Mouse (Mus musculus): ENCODE data around the gene Nmnat2. TPM values are rescaled to one million over a fixed set of nuclear protein-coding genes. Genes with fewer than 3 reads are reported as not detected.

Gene Nmnat2
- polyA plus RNA-seq, 1 experiment from 2014 or later = 5.3 TPM

- no peak for ATAC-seq (ENCODE audit: low read depth)
- Histone ChIP-seq H3K27me3 (replicated peaks; ENCODE audit: control insufficient read depth, insufficient read depth, low read length) (no peaks in the 10 kb centered on the region), H3K36me3 (ENCODE audit: control insufficient read depth, insufficient read depth, low read length) (no peaks in the 10 kb centered on the region), H3K4me2 (ENCODE audit: low read depth, low read length) (no peak overlapping the region), H3K4me3 (ENCODE audit: low read depth, low read length) (no peak overlapping the region), H3K9me3 (ENCODE audit: control insufficient read depth, low read length) (no peaks in the 10 kb centered on the region), H3K4me1 (ENCODE audit: control insufficient read depth, insufficient read depth, low read length) (no peaks in the 10 kb centered on the region), H3K9ac (ENCODE audit: low read depth, low read length) (no peak overlapping the region), H3K27ac (replicated peaks; ENCODE audit: low read depth, low read length) (no peak overlapping the region)
- WGBS = 92% methylated on average over 7 of the region's 8 CpGs
- no peak for DNase-seq (ENCODE audit: low spot score)
Measured at GRCm38 (mm10) chr1:153115315-153115714, 160.5 kb downstream of the Nmnat2 start.

- Histone ChIP-seq H3K36me3 (ENCODE audit: control insufficient read depth, insufficient read depth, low read length) (no peaks in the 10 kb centered on the region), H3K4me1 (ENCODE audit: control insufficient read depth, insufficient read depth, low read length) (no peaks in the 10 kb centered on the region), H3K27ac (replicated peaks; ENCODE audit: low read depth, low read length) (no peak overlapping the region), H3K4me2 (ENCODE audit: low read depth, low read length) (no peak overlapping the region), H3K4me3 (ENCODE audit: low read depth, low read length) (no peak overlapping the region), H3K9me3 (ENCODE audit: control insufficient read depth, low read length) (no peaks in the 10 kb centered on the region), H3K9ac (ENCODE audit: low read depth, low read length) (no peak overlapping the region), H3K27me3 (replicated peaks; ENCODE audit: control insufficient read depth, insufficient read depth, low read length) (no peaks in the 10 kb centered on the region)
- ATAC-seq (ENCODE audit: low read depth) (no peak), DNase-seq (ENCODE audit: low spot score) (no peak)
- WGBS = 60% methylated on average over 6 of the region's 6 CpGs
Measured at GRCm38 (mm10) chr1:153120544-153120943, 165.8 kb downstream of the Nmnat2 start.

DNA sequence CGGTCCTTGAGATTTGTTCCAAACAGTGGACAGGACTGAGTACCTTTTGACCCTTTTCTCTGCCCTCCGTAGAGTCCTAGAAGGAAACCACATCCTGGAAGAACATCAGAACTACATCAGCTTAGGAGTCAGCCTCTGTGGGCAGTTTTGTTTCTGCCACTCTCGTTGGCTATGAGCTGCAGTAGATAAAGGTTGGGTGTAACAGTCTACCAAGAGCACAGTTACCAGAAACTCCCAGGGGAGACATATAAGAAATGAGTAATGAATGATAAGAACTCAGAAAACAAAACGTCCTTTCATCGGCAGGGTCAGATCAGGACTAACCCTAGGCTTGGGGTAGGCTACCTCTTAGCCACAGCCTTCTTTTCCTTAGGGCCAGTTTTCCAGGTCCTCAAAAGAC lies 166.5 kb downstream of the Nmnat2 start:
- no peaks in the 10 kb centered on the region for H3K9me3 ChIP-seq (ENCODE audit: control insufficient read depth, low read length)
- no peaks in the 10 kb centered on the region for H3K4me1 ChIP-seq (ENCODE audit: control insufficient read depth, insufficient read depth, low read length)
- H3K36me3 ChIP-seq (ENCODE audit: control insufficient read depth, insufficient read depth, low read length) = no peaks in the 10 kb centered on the region
- H3K4me3 ChIP-seq (ENCODE audit: low read depth, low read length) = no peak overlapping the region
- no peak overlapping the region for H3K27ac ChIP-seq (replicated peaks; ENCODE audit: low read depth, low read length)
- H3K27me3 ChIP-seq (replicated peaks; ENCODE audit: control insufficient read depth, insufficient read depth, low read length) = no peaks in the 10 kb centered on the region
- no peak for ATAC-seq (ENCODE audit: low read depth)
- H3K4me2 ChIP-seq (ENCODE audit: low read depth, low read length) = no peak overlapping the region
- H3K9ac ChIP-seq (ENCODE audit: low read depth, low read length) = no peak overlapping the region
- DNase-seq (ENCODE audit: low spot score) = no peak
- 76% methylated on average over 5 of the region's 5 CpGs for WGBS

DNA sequence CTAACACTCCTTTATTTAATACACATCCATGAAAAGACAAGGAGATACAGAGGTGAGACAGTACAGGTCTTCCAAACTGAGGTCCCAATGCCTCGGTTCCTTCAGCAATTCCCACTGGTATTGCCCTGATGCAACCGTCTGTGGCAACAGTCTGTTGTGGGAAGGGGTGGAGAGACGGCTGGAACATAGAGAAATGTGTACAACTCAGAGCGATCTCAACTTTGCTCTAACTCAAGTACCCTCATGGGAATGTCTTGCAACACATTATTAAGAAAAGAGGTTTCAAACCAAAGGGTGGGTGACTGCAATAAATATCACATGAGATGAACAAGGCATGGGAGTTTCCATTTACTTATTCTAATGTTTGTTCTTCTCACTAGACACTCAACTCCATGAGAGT lies 168.0 kb downstream of the Nmnat2 start:
- Histone ChIP-seq H3K27me3 (replicated peaks; ENCODE audit: control insufficient read depth, insufficient read depth, low read length) (no peaks in the 10 kb centered on the region), H3K4me3 (ENCODE audit: low read depth, low read length) (no peak overlapping the region), H3K9ac (ENCODE audit: low read depth, low read length) (no peak overlapping the region), H3K27ac (replicated peaks; ENCODE audit: low read depth, low read length) (no peak overlapping the region), H3K9me3 (ENCODE audit: control insufficient read depth, low read length) (no peaks in the 10 kb centered on the region), H3K36me3 (ENCODE audit: control insufficient read depth, insufficient read depth, low read length) (no peaks in the 10 kb centered on the region), H3K4me2 (ENCODE audit: low read depth, low read length) (no peak overlapping the region), H3K4me1 (ENCODE audit: control insufficient read depth, insufficient read depth, low read length) (no peaks in the 10 kb centered on the region)
- DNase-seq (ENCODE audit: low spot score) (no peak), ATAC-seq (ENCODE audit: low read depth) (no peak)
- WGBS = 82% methylated on average over 4 of the region's 4 CpGs

DNA sequence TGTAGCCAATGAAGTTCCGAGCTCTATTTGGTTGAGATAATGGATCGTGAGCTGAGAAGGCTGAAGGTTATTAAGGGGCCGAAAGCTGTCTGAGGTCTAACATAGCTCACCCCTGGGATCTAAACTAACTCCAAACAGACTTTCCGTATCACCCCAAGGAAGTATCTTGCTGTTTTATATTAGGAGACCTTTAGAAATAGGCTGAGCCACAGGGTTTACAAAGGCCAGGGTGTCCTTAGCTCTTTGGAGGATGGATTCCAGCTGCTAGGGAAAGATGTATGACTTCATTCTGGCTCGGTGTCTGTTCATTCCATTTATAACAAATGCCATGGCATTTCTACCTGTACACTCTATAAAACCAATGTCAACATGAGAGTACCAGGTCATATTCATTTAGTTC lies 169.7 kb downstream of the Nmnat2 start:
- H3K27ac ChIP-seq (replicated peaks; ENCODE audit: low read depth, low read length) = no peak overlapping the region
- H3K4me2 ChIP-seq (ENCODE audit: low read depth, low read length) = no peak overlapping the region
- H3K4me1 ChIP-seq (ENCODE audit: control insufficient read depth, insufficient read depth, low read length) = no peaks in the 10 kb centered on the region
- H3K27me3 ChIP-seq (replicated peaks; ENCODE audit: control insufficient read depth, insufficient read depth, low read length) = no peaks in the 10 kb centered on the region
- no peaks in the 10 kb centered on the region for H3K36me3 ChIP-seq (ENCODE audit: control insufficient read depth, insufficient read depth, low read length)
- H3K9ac ChIP-seq (ENCODE audit: low read depth, low read length) = no peak overlapping the region
- H3K4me3 ChIP-seq (ENCODE audit: low read depth, low read length) = no peak overlapping the region
- no peaks in the 10 kb centered on the region for H3K9me3 ChIP-seq (ENCODE audit: control insufficient read depth, low read length)
- no peak for DNase-seq (ENCODE audit: low spot score)
- ATAC-seq (ENCODE audit: low read depth) = 0 out of 2 replicates have a peak, but pooled peaks have one; percentile 24
- WGBS = 64% methylated on average over 5 of the region's 5 CpGs

GRCm38 (mm10) chr1:153125287-153126275 lies 170.8 kb downstream of the Nmnat2 start:
- Histone ChIP-seq H3K4me2 (ENCODE audit: low read depth, low read length) (no peak overlapping the region), H3K4me3 (ENCODE audit: low read depth, low read length) (no peak overlapping the region), H3K9ac (ENCODE audit: low read depth, low read length) (no peak overlapping the region), H3K36me3 (ENCODE audit: control insufficient read depth, insufficient read depth, low read length) (no peaks in the 10 kb centered on the region), H3K9me3 (ENCODE audit: control insufficient read depth, low read length) (no peaks in the 10 kb centered on the region), H3K27ac (replicated peaks; ENCODE audit: low read depth, low read length) (no peak overlapping the region), H3K27me3 (replicated peaks; ENCODE audit: control insufficient read depth, insufficient read depth, low read length) (no peaks in the 10 kb centered on the region), H3K4me1 (ENCODE audit: control insufficient read depth, insufficient read depth, low read length) (no peaks in the 10 kb centered on the region)
- no peak for DNase-seq (ENCODE audit: low spot score)
- peak; percentile 4; the same call in 1 of the 2 replicates for ATAC-seq (ENCODE audit: low read depth)
- 73% methylated on average over 8 of the region's 8 CpGs for WGBS

GRCm38 (mm10) chr1:153126491-153127381 lies 171.9 kb downstream of the Nmnat2 start:
- no peaks in the 10 kb centered on the region for H3K4me1 ChIP-seq (ENCODE audit: control insufficient read depth, insufficient read depth, low read length)
- peak; percentile 67 for DNase-seq (ENCODE audit: low spot score)
- H3K9ac ChIP-seq (ENCODE audit: low read depth, low read length) = no peak overlapping the region
- ATAC-seq (ENCODE audit: low read depth) = peak; percentile 75; the same call in 1 of the 2 replicates
- no peaks in the 10 kb centered on the region for H3K36me3 ChIP-seq (ENCODE audit: control insufficient read depth, insufficient read depth, low read length)
- no peak overlapping the region for H3K4me3 ChIP-seq (ENCODE audit: low read depth, low read length)
- H3K9me3 ChIP-seq (ENCODE audit: control insufficient read depth, low read length) = no peaks in the 10 kb centered on the region
- WGBS = 78% methylated on average over 15 of the region's 15 CpGs
- H3K27me3 ChIP-seq (replicated peaks; ENCODE audit: control insufficient read depth, insufficient read depth, low read length) = no peaks in the 10 kb centered on the region
- no peak overlapping the region for H3K27ac ChIP-seq (replicated peaks; ENCODE audit: low read depth, low read length)
- no peak overlapping the region for H3K4me2 ChIP-seq (ENCODE audit: low read depth, low read length)

DNA sequence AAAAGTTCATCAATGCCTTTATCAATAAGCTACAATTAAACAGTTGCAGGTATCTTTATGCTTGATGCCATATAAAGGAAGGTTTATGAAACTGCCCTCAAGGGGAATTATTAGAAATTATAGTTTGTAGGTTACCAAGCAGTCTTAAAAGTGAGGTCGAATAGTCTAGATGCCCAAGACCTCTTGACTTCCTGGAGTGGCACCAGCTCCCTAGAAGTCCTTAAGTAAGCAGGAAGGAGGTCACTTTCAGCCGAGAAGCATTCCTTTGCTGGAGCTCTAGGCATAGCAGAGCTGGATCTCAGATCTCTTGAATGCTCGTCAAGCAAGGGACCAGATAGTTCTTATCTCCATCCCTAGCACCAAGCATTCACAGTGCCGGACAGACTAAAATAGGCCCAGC lies 172.8 kb downstream of the Nmnat2 start:
- no peaks in the 10 kb centered on the region for H3K27me3 ChIP-seq (replicated peaks; ENCODE audit: control insufficient read depth, insufficient read depth, low read length)
- DNase-seq (ENCODE audit: low spot score) (no peak), ATAC-seq (ENCODE audit: low read depth) (no peak)
- 78% methylated on average over 4 of the region's 4 CpGs for WGBS
- no peaks in the 10 kb centered on the region for H3K4me1 ChIP-seq (ENCODE audit: control insufficient read depth, insufficient read depth, low read length)
- H3K9me3 ChIP-seq (ENCODE audit: control insufficient read depth, low read length) = no peaks in the 10 kb centered on the region
- H3K9ac ChIP-seq (ENCODE audit: low read depth, low read length) = no peak overlapping the region
- no peak overlapping the region for H3K4me2 ChIP-seq (ENCODE audit: low read depth, low read length)
- no peak overlapping the region for H3K4me3 ChIP-seq (ENCODE audit: low read depth, low read length)
- no peaks in the 10 kb centered on the region for H3K36me3 ChIP-seq (ENCODE audit: control insufficient read depth, insufficient read depth, low read length)
- no peak overlapping the region for H3K27ac ChIP-seq (replicated peaks; ENCODE audit: low read depth, low read length)

Data from embryonic facial prominence, embryonic 14.5 days (tissue).